Comparison of ENCODE assay signal across 16 mouse cellular contexts in genomic region chr4:106622712-106623111, GRCm38 (mm10). TPM values are rescaled to one million over a fixed set of nuclear protein-coding genes. Genes with fewer than 3 reads are reported as not detected.
DNase-seq lines count a peak whose midpoint lies in the region; ATAC-seq and TF ChIP-seq lines count a peak whose summit lies in the region.
"Had no signal": no experiment of that assay in that cellular context is flagged by ENCODE, and none has a peak within 500 bp of the region (broad histone marks: within the 10 kb centered on the region; RNA-seq: fewer than 3 reads in every experiment).

No protein-coding gene starts in this region.

- H3K9ac ChIP-seq in hindbrain, embryonic 13.5 days: peak overlapping the region; percentile 43; the same call in 1 of the 2 replicates
- H3K9ac ChIP-seq in hindbrain, embryonic 12.5 days: no peak overlapping the region
- H3K9ac ChIP-seq in lung, embryonic 15.5 days: no peak overlapping the region
- H3K9ac ChIP-seq in hindbrain, postnatal 0 days (replicated peaks; ENCODE audit: low read length): no peak overlapping the region
- H3K9ac ChIP-seq in midbrain, postnatal 0 days (replicated peaks; ENCODE audit: low read length, poor library complexity, severe bottlenecking): peak overlapping the region; percentile 24; the same call in 1 of the 2 replicates
- H3K9ac ChIP-seq: liver, embryonic 14.5 days had no signal

- H3K36me3 ChIP-seq in hindbrain, embryonic 13.5 days: no peaks in the 10 kb centered on the region
- H3K36me3 ChIP-seq in hindbrain, embryonic 12.5 days: no peaks in the 10 kb centered on the region
- H3K36me3 ChIP-seq in lung, embryonic 15.5 days: no peaks in the 10 kb centered on the region
- H3K36me3 ChIP-seq in hindbrain, postnatal 0 days (ENCODE audit: insufficient read depth, low read length): no peaks in the 10 kb centered on the region
- no peaks in the 10 kb centered on the region for H3K36me3 ChIP-seq in midbrain, postnatal 0 days (ENCODE audit: insufficient read depth, low read length)

- H3K27me3 ChIP-seq in hindbrain, embryonic 13.5 days: peaks cover 62% of the 10 kb centered on the region
- H3K27me3 ChIP-seq in hindbrain, embryonic 12.5 days: peaks cover 48% of the 10 kb centered on the region
- peaks cover 48% of the 10 kb centered on the region for H3K27me3 ChIP-seq in lung, embryonic 15.5 days
- peaks cover 14% of the 10 kb centered on the region; the same call in 1 of the 2 replicates for H3K27me3 ChIP-seq in hindbrain, postnatal 0 days (ENCODE audit: insufficient read depth, low read length)
- H3K27me3 ChIP-seq in midbrain, postnatal 0 days (ENCODE audit: insufficient read depth, low read length): peaks cover 9% of the 10 kb centered on the region

- ATAC-seq in hindbrain, embryonic 13.5 days (ENCODE audit: low FRiP score): no peak
- ATAC-seq in hindbrain, embryonic 12.5 days (ENCODE audit: low FRiP score): no peak
- no peak for ATAC-seq in lung, embryonic 15.5 days (ENCODE audit: borderline replicate concordance, extremely low read depth, low FRiP score, low TSS enrichment)
- no peak for ATAC-seq in hindbrain, postnatal 0 days
- no peak for ATAC-seq in midbrain, postnatal 0 days (ENCODE audit: low FRiP score)
- ATAC-seq: CD4-positive, CD25-positive, alpha-beta regulatory T cell, adult 4 months had no signal

- 29% methylated on average over 28 of the region's 28 CpGs for WGBS in hindbrain, embryonic 13.5 days
- 31% methylated on average over 28 of the region's 28 CpGs for WGBS in hindbrain, embryonic 12.5 days
- WGBS in lung, embryonic 15.5 days: 26% methylated on average over 28 of the region's 28 CpGs
- WGBS in hindbrain, postnatal 0 days: 20% methylated on average over 28 of the region's 28 CpGs
- 41% methylated on average over 28 of the region's 28 CpGs for WGBS in midbrain, postnatal 0 days

- no peaks in the 10 kb centered on the region for H3K9me3 ChIP-seq in hindbrain, embryonic 13.5 days
- H3K9me3 ChIP-seq in hindbrain, embryonic 12.5 days (replicated peaks): no peaks in the 10 kb centered on the region
- H3K9me3 ChIP-seq in lung, embryonic 15.5 days: no peaks in the 10 kb centered on the region
- H3K9me3 ChIP-seq in hindbrain, postnatal 0 days (ENCODE audit: low read length): no peaks in the 10 kb centered on the region
- no peaks in the 10 kb centered on the region for H3K9me3 ChIP-seq in midbrain, postnatal 0 days (ENCODE audit: low read length)

- H3K4me3 ChIP-seq in hindbrain, embryonic 13.5 days: no peak overlapping the region
- no peak overlapping the region for H3K4me3 ChIP-seq in hindbrain, embryonic 12.5 days
- H3K4me3 ChIP-seq in lung, embryonic 15.5 days: peak overlapping the region; percentile 24
- H3K4me3 ChIP-seq in hindbrain, postnatal 0 days (ENCODE audit: low read length): peak overlapping the region; percentile 10; the same call in 1 of the 2 replicates
- 0 out of 2 replicates have a peak overlapping the region, but pooled peaks have one; percentile 3 for H3K4me3 ChIP-seq in midbrain, postnatal 0 days (ENCODE audit: low read depth, low read length)

- no peak for TF ChIP-seq CTCF in hindbrain, postnatal 0 days (IDR thresholded peaks at IDR 0.05; ENCODE audit: low read depth)
- no peak for TF ChIP-seq CTCF in midbrain, postnatal 0 days (IDR thresholded peaks at IDR 0.05)

- H3K27ac ChIP-seq in hindbrain, embryonic 13.5 days: no peak overlapping the region
- H3K27ac ChIP-seq in hindbrain, embryonic 12.5 days: no peak overlapping the region
- no peak overlapping the region for H3K27ac ChIP-seq in lung, embryonic 15.5 days
- no peak overlapping the region for H3K27ac ChIP-seq in hindbrain, postnatal 0 days
- H3K27ac ChIP-seq in midbrain, postnatal 0 days (ENCODE audit: low read depth, low read length): no peak overlapping the region
- H3K27ac ChIP-seq: liver, embryonic 14.5 days had no signal

- 0 out of 2 replicates have a peak overlapping the region, but pooled peaks have one; percentile 8 for H3K4me2 ChIP-seq in hindbrain, embryonic 13.5 days
- no peak overlapping the region for H3K4me2 ChIP-seq in hindbrain, embryonic 12.5 days (replicated peaks)
- peak overlapping the region; percentile 58 for H3K4me2 ChIP-seq in lung, embryonic 15.5 days
- H3K4me2 ChIP-seq in hindbrain, postnatal 0 days (ENCODE audit: low read depth, low read length): peak overlapping the region; percentile 16
- H3K4me2 ChIP-seq in midbrain, postnatal 0 days (ENCODE audit: low read depth, low read length, poor library complexity, severe bottlenecking): peak overlapping the region; percentile 13; the same call in 1 of the 2 replicates

- intact Hi-C loops in left cerebral cortex, postnatal 36 days (cut with DNase I): no loop called here

- no peak for DNase-seq in lung, postnatal 10 days
- no peak for DNase-seq in hindbrain, postnatal 0 days (ENCODE audit: low spot score)
- no peak for DNase-seq in midbrain, postnatal 0 days (ENCODE audit: low spot score)
- DNase-seq in thymus, postnatal 36 days: no peak
- no peak for DNase-seq in left cerebral cortex, postnatal 36 days (ENCODE audit: low spot score in 2 of 2)
- DNase-seq: cerebellum, adult 11 months; thymus, postnatal 4 days had no signal

- H3K4me1 ChIP-seq in hindbrain, embryonic 13.5 days (replicated peaks): peaks cover 15% of the 10 kb centered on the region
- no peaks in the 10 kb centered on the region for H3K4me1 ChIP-seq in hindbrain, embryonic 12.5 days
- H3K4me1 ChIP-seq in lung, embryonic 15.5 days: peaks cover 14% of the 10 kb centered on the region; the same call in 1 of the 2 replicates
- H3K4me1 ChIP-seq in hindbrain, postnatal 0 days (ENCODE audit: insufficient read depth, low read length): 0 out of 2 replicates have a peak, but pooled peaks cover 6% of the 10 kb centered on the region
- peaks cover 3% of the 10 kb centered on the region; the same call in 1 of the 2 replicates for H3K4me1 ChIP-seq in midbrain, postnatal 0 days (ENCODE audit: insufficient read depth, low read length)

RNA-seq across cellular contexts. Expression of gene Ttc22, which starts 0.5 kb away (rescaled TPM):
- polyA plus RNA-seq in hindbrain, embryonic 13.5 days (2015; fragmentation: Nextera tagmentation; extraction: Ambion mirVana): 1.6 and 1.7 TPM in 2 replicates
- 0.68 and 0.83 TPM in 2 replicates for polyA plus RNA-seq in hindbrain, embryonic 12.5 days (2016; fragmentation: Nextera tagmentation; extraction: Ambion mirVana)
- 1.1 TPM in 2 replicates for polyA plus RNA-seq in lung, embryonic 15.5 days (2015; fragmentation: Nextera tagmentation; extraction: Ambion mirVana)
- total RNA-seq in hindbrain, postnatal 0 days (2014; rRNA removed): 0.89 and 1.0 TPM in 2 replicates
- 1.8 and 2.3 TPM in 2 replicates for polyA plus RNA-seq in hindbrain, postnatal 0 days (2015; fragmentation: Nextera tagmentation; extraction: Ambion mirVana)
- 4.1 and 4.6 TPM in 2 replicates for total RNA-seq in midbrain, postnatal 0 days (2014; rRNA removed)
- polyA plus RNA-seq in midbrain, postnatal 0 days (2015; fragmentation: Nextera tagmentation; extraction: Ambion mirVana): 4.1 and 4.7 TPM in 2 replicates
- 1 to 10 TPM; 1.0 to 1.7 TPM for total RNA-seq in left cerebral cortex, postnatal 36 days (2021)
- total RNA-seq: adrenal gland, postnatal 36 days; monocyte, adult 5-6 weeks had no signal
- polyA plus RNA-seq: CD4-positive, CD25-positive, alpha-beta regulatory T cell, adult 4 months had no signal

RNA-seq across cellular contexts. Expression of gene Lexm, which starts 5.7 kb away (rescaled TPM):
- polyA plus RNA-seq in hindbrain, embryonic 13.5 days (2015; fragmentation: Nextera tagmentation; extraction: Ambion mirVana): 0.10 TPM in 1 of 2 replicates, not detected in the other
- 0.29 and 0.70 TPM in 2 replicates for polyA plus RNA-seq in hindbrain, embryonic 12.5 days (2016; fragmentation: Nextera tagmentation; extraction: Ambion mirVana)
- not detected in 2 replicates for polyA plus RNA-seq in lung, embryonic 15.5 days (2015; fragmentation: Nextera tagmentation; extraction: Ambion mirVana)
- total RNA-seq in hindbrain, postnatal 0 days (2014; rRNA removed): 0.43 TPM in 1 of 2 replicates, not detected in the other
- polyA plus RNA-seq in hindbrain, postnatal 0 days (2015; fragmentation: Nextera tagmentation; extraction: Ambion mirVana): not detected in 2 replicates
- total RNA-seq in midbrain, postnatal 0 days (2014; rRNA removed): not detected in 2 replicates
- not detected in 2 replicates for polyA plus RNA-seq in midbrain, postnatal 0 days (2015; fragmentation: Nextera tagmentation; extraction: Ambion mirVana)
- not detected for total RNA-seq in left cerebral cortex, postnatal 36 days (2021)
- total RNA-seq: adrenal gland, postnatal 36 days; gastrocnemius, postnatal 4 days; heart, postnatal 25 days; monocyte, adult 5-6 weeks had no signal

RNA-seq across cellular contexts. Expression of gene Pars2, which starts 28.2 kb away (rescaled TPM):
- polyA plus RNA-seq in hindbrain, embryonic 13.5 days (2015; fragmentation: Nextera tagmentation; extraction: Ambion mirVana): 8.4 and 9.2 TPM in 2 replicates
- polyA plus RNA-seq in hindbrain, embryonic 12.5 days (2016; fragmentation: Nextera tagmentation; extraction: Ambion mirVana): 10.6 and 11.7 TPM in 2 replicates
- polyA plus RNA-seq in lung, embryonic 15.5 days (2015; fragmentation: Nextera tagmentation; extraction: Ambion mirVana): 12.9 and 13.5 TPM in 2 replicates
- 8.4 and 12.1 TPM in 2 replicates for total RNA-seq in hindbrain, postnatal 0 days (2014; rRNA removed)
- polyA plus RNA-seq in hindbrain, postnatal 0 days (2015; fragmentation: Nextera tagmentation; extraction: Ambion mirVana): 7.4 and 9.1 TPM in 2 replicates
- 5.9 and 10.3 TPM in 2 replicates for total RNA-seq in midbrain, postnatal 0 days (2014; rRNA removed)
- polyA plus RNA-seq in midbrain, postnatal 0 days (2015; fragmentation: Nextera tagmentation; extraction: Ambion mirVana): 7.0 and 7.4 TPM in 2 replicates
- 1 to 10 TPM; 5.6 to 5.8 TPM for total RNA-seq in left cerebral cortex, postnatal 36 days (2021)

RNA-seq across cellular contexts. Expression of gene Ttc4, which starts 56.0 kb away (rescaled TPM):
- 111 and 112 TPM in 2 replicates for polyA plus RNA-seq in hindbrain, embryonic 13.5 days (2015; fragmentation: Nextera tagmentation; extraction: Ambion mirVana)
- polyA plus RNA-seq in hindbrain, embryonic 12.5 days (2016; fragmentation: Nextera tagmentation; extraction: Ambion mirVana): 97.6 and 99.6 TPM in 2 replicates
- 84.2 and 91.5 TPM in 2 replicates for polyA plus RNA-seq in lung, embryonic 15.5 days (2015; fragmentation: Nextera tagmentation; extraction: Ambion mirVana)
- 106 and 118 TPM in 2 replicates for total RNA-seq in hindbrain, postnatal 0 days (2014; rRNA removed)
- polyA plus RNA-seq in hindbrain, postnatal 0 days (2015; fragmentation: Nextera tagmentation; extraction: Ambion mirVana): 83.0 and 84.0 TPM in 2 replicates
- 121 and 127 TPM in 2 replicates for total RNA-seq in midbrain, postnatal 0 days (2014; rRNA removed)
- 93.2 and 111 TPM in 2 replicates for polyA plus RNA-seq in midbrain, postnatal 0 days (2015; fragmentation: Nextera tagmentation; extraction: Ambion mirVana)
- 10 to 100 TPM; 40.4 to 47.7 TPM for total RNA-seq in left cerebral cortex, postnatal 36 days (2021)

Comparison
In these comparisons a context has a peak if more than half of its experiments do, and no peak if none do; other contexts are left out.
1. H3K4me3 ChIP-seq: peak in lung, embryonic 15.5 days (single experiment), hindbrain, postnatal 0 days (single experiment) and midbrain, postnatal 0 days (single experiment); none in hindbrain, embryonic 13.5 days (single experiment) and hindbrain, embryonic 12.5 days (single experiment).
2. H3K9ac ChIP-seq: peak in hindbrain, embryonic 13.5 days (single experiment) and midbrain, postnatal 0 days (single experiment); none in hindbrain, embryonic 12.5 days (single experiment), lung, embryonic 15.5 days (single experiment) and hindbrain, postnatal 0 days (single experiment).